Mouse (Mus musculus) neural tube, embryonic 15.5 days (tissue): ENCODE measurements at regions not wholly inside any gene's neighbourhood (a gene's known extent, or its start where the extent isn't known, plus 50 kb on each side); places are given as distances from the start of the nearest gene placed in this dataset.
A peak's percentile ranks its signal among the peaks of the same experiment; 100 is the strongest.

ENCODE experiments used
- ATAC-seq: fragments of 200-750 bp; cut with Nextera tagmentation; 2 replicates; pipeline ENCODE4 v1.8.0; 2017; ENCODE audit warnings: mild to moderate bottlenecking, moderate TSS enrichment, moderate library complexity; ENCODE audit not compliant: low FRiP score
- H3K27ac ChIP-seq: fragments of 300-500 bp; sonication (generic); replicated peaks from 2 replicates; pipeline ENCODE4 v1.5.1; 2015; ENCODE audit warnings: mild to moderate bottlenecking, inconsistent platforms
- H3K27me3 ChIP-seq: fragments of 300-500 bp; sonication (generic); replicated peaks from 2 replicates; pipeline ENCODE4 v1.6.1; 2015; ENCODE audit warnings: inconsistent platforms
- H3K36me3 ChIP-seq: fragments of 300-500 bp; sonication (generic); 2 replicates; pipeline ENCODE4 v1.6.1; 2015; ENCODE audit warnings: inconsistent platforms
- H3K4me1 ChIP-seq: fragments of 300-500 bp; sonication (generic); 2 replicates; pipeline ENCODE4 v1.6.1; 2015; ENCODE audit warnings: inconsistent platforms
- H3K4me2 ChIP-seq: fragments of 300-500 bp; sonication (generic); 2 replicates; pipeline ENCODE4 v1.6.1; 2015; ENCODE audit warnings: inconsistent platforms, mild to moderate bottlenecking, moderate library complexity
- H3K4me3 ChIP-seq: fragments of 300-500 bp; sonication (generic); replicated peaks from 2 replicates; pipeline ENCODE4 v1.5.1; 2015; ENCODE audit warnings: mild to moderate bottlenecking, inconsistent platforms
- H3K9ac ChIP-seq: fragments of 300-500 bp; sonication (generic); replicated peaks from 2 replicates; pipeline ENCODE4 v1.6.1; 2015; ENCODE audit warnings: mild to moderate bottlenecking, inconsistent platforms
- H3K9me3 ChIP-seq: fragments of 300-500 bp; sonication (generic); replicated peaks from 2 replicates; pipeline ENCODE4 v1.6.1; 2016; ENCODE audit warnings: inconsistent platforms
- WGBS: fragments of 180-500 bp; shearing (Covaris S2); methylation state at CpG from one replicate; pipeline ENCODE4 v1.1.7; 2015; ENCODE audit warnings: mixed read lengths; 5-methylcytosine and 5-hydroxymethylcytosine counted together

DNA sequence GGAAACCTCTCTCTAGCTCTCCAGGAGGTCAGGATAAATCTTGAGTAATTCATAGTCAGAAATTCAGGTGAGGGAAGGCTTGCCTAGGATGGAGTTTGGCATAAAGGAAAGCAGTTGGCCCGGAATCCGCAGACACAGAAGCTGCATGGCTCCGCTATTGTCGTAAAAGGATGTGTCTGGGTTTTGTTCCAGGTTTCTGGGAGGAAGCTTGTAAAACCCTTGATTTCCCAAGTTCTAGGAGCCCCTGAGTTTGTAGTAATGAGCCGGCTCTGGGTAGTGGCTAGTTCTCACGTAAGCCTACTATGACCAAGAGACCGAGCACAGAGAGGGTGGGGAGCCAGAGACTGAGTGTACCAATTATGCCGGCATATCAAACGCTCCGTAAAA, 52.7 kb upstream of the Gm21915 start:
- H3K9ac ChIP-seq = 0 out of 2 replicates have a peak overlapping the region, but pooled peaks have one; percentile 42
- H3K9me3 ChIP-seq = no peaks in the 10 kb centered on the region
- no peaks in the 10 kb centered on the region for H3K27me3 ChIP-seq
- WGBS = 15% methylated on average over 10 of the region's 10 CpGs
- H3K4me1 ChIP-seq = peaks cover 36% of the 10 kb centered on the region
- peak overlapping the region; percentile 82 for H3K27ac ChIP-seq
- peak overlapping the region; percentile 57 for H3K4me2 ChIP-seq
- H3K36me3 ChIP-seq = no peaks in the 10 kb centered on the region
- peak; percentile 13; the same call in 1 of the 2 replicates for ATAC-seq
- H3K4me3 ChIP-seq = peak overlapping the region; percentile 31; the same call in 1 of the 2 replicates

DNA sequence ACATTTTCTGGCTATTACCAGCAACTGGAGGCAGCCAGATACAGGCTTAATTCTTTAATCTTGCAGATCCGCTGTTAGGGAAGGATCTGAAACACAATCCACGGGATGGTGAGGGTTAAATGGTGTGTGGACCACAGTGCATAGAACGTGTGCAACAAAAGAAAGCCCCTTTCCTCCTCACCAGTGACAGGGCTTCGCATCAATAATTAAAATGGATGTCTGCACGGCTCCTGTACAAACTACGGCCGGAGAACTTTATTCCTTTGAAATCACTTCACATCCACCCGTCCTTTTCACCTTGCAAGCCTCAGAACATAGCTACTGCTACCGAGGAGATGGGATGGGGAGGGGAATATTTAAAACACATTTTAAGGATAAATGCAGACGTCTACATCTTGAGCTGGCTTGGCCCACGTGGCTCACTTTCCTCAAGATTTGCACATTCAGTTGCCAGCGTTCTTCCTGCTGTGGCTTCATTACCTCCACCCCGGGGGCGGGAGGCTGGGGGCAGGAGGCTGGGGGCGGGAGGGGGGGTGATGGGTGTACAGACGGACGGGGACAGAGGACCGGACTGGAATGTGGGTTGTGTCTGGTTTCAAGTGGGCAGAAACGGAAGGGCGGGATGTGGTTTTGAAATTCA, 53.3 kb upstream of the Gm21915 start:
- peak overlapping the region; percentile 42; the same call in 1 of the 2 replicates for H3K9ac ChIP-seq
- H3K27me3 ChIP-seq = no peaks in the 10 kb centered on the region
- H3K4me1 ChIP-seq = peaks cover 36% of the 10 kb centered on the region
- 1% methylated on average over 20 of the region's 20 CpGs for WGBS
- peak overlapping the region; percentile 82 for H3K27ac ChIP-seq
- peak; percentile 75 for ATAC-seq
- H3K4me2 ChIP-seq = peak overlapping the region; percentile 57
- H3K9me3 ChIP-seq = no peaks in the 10 kb centered on the region
- H3K36me3 ChIP-seq = no peaks in the 10 kb centered on the region
- H3K4me3 ChIP-seq = peak overlapping the region; percentile 31

DNA sequence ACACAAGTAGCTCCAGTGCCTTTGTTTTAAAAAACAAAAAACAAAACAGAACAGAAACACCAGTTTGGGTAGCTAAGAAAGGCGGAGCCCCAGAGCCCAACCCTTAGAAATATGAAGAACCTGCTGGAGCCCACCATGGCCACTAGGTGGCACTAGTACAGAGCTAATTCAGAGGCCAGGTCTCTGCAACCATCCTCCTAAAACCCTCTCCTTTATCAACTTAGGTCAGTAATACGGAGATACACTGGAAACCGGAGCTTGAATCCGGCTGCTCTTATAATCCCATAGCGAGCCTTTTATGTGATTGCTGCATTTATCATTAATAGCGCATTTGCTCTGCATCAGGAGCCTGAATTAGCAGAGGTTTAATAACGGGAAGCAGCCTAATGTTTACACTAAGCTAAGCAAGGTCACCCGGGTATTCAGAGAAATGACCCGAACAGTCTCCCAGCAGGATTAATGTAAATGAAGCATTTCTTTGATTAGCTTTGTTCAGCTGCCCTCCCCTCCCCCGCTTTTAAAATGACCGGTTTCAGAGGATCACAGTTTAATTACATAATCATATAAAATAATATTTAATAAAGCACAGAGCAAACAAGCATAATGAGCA, 53.9 kb upstream of the Gm21915 start:
- peak overlapping the region; percentile 31 for H3K4me3 ChIP-seq
- H3K27me3 ChIP-seq = no peaks in the 10 kb centered on the region
- H3K4me1 ChIP-seq = peaks cover 36% of the 10 kb centered on the region
- H3K9me3 ChIP-seq = no peaks in the 10 kb centered on the region
- H3K4me2 ChIP-seq = peak overlapping the region; percentile 57
- WGBS = 2% methylated on average over 11 of the region's 11 CpGs
- ATAC-seq = peak; percentile 86
- no peaks in the 10 kb centered on the region for H3K36me3 ChIP-seq
- peak overlapping the region; percentile 82 for H3K27ac ChIP-seq
- H3K9ac ChIP-seq = peak overlapping the region; percentile 42

GRCm38 (mm10) chr9:40615891-40616290, 54.5 kb upstream of the Gm21915 start:
- H3K9ac ChIP-seq = no peak overlapping the region
- WGBS = 25% methylated on average over 8 of the region's 8 CpGs
- H3K4me1 ChIP-seq = peaks cover 36% of the 10 kb centered on the region
- no peaks in the 10 kb centered on the region for H3K27me3 ChIP-seq
- ATAC-seq = peak; percentile 12; the same call in 1 of the 2 replicates
- peak overlapping the region; percentile 82 for H3K27ac ChIP-seq
- H3K4me2 ChIP-seq = peak overlapping the region; percentile 57
- H3K4me3 ChIP-seq = no peak overlapping the region
- no peaks in the 10 kb centered on the region for H3K36me3 ChIP-seq
- no peaks in the 10 kb centered on the region for H3K9me3 ChIP-seq

DNA sequence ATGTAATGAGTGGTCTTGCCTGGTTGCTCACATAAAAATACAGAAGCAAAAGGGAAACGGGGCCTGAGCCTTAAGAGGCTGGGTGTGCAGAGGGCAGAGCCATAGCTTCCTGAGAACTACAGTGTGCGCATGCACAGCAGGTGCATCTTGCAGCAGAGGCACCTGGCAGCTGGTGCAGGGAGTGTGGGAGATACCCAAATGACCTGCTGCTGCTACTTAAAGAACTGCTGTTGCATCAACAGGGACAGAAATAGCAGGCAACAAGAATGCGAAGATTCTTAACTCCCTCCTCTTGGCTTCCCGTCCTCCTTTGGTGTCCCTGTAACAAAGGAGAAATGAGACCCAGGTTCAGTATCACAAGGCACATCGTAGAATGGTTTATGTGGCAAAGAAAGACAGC, 56.3 kb upstream of the Gm21915 start:
- no peak overlapping the region for H3K9ac ChIP-seq
- WGBS = 49% methylated on average over 5 of the region's 5 CpGs

DNA sequence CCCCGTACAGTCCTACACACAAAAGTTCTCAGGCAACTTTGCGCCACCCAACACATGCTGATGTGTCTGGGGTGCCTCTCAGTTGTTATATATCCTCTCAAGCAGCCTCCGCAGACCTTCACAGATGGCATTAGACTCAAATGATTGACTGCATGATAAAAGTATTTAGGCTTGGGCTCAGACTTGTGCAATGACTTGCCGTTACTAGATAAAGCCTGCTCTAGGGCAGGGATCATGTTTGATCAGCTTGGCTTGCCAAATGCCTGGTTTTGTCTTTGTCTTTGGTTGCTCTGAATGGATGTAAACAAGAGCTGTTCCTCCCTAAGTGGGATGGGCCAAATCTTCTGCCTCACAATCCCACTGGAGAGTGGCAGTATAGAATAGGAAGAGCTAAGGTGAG, 57.2 kb upstream of the Gm21915 start:
- Histone ChIP-seq H3K4me2 (no peak overlapping the region), H3K27me3 (no peaks in the 10 kb centered on the region), H3K4me1 (peaks cover 36% of the 10 kb centered on the region), H3K4me3 (no peak overlapping the region), H3K9ac (no peak overlapping the region), H3K9me3 (no peaks in the 10 kb centered on the region), H3K27ac (no peak overlapping the region), H3K36me3 (no peaks in the 10 kb centered on the region)
- ATAC-seq = no peak
- whole genome bisulfite sequencing = 85% methylated on average over 4 of the region's 4 CpGs

More for the DNA sequence above, 56.3 kb upstream of the Gm21915 start:
- H3K4me3 ChIP-seq = no peak overlapping the region
- H3K9me3 ChIP-seq = no peaks in the 10 kb centered on the region
- peaks cover 36% of the 10 kb centered on the region for H3K4me1 ChIP-seq
- no peak overlapping the region for H3K4me2 ChIP-seq
- H3K36me3 ChIP-seq = no peaks in the 10 kb centered on the region
- H3K27me3 ChIP-seq = no peaks in the 10 kb centered on the region
- no peak for ATAC-seq
- H3K27ac ChIP-seq = peak overlapping the region; percentile 45; the same call in 1 of the 2 replicates

- no peak overlapping the region for H3K9ac ChIP-seq
- ATAC-seq = no peak
Measured at GRCm38 (mm10) chr9:40612755-40613154, 57.7 kb upstream of the Gm21915 start.

GRCm38 (mm10) chr9:40612312-40612711, 58.1 kb upstream of the Gm21915 start:
- no peaks in the 10 kb centered on the region for H3K27me3 ChIP-seq
- no peak for ATAC-seq
- WGBS = 88% methylated on average over 4 of the region's 4 CpGs
- H3K4me1 ChIP-seq = peaks cover 28% of the 10 kb centered on the region
- H3K27ac ChIP-seq = no peak overlapping the region
- no peak overlapping the region for H3K4me2 ChIP-seq
- no peaks in the 10 kb centered on the region for H3K36me3 ChIP-seq
- H3K9me3 ChIP-seq = no peaks in the 10 kb centered on the region
- H3K4me3 ChIP-seq = no peak overlapping the region
- no peak overlapping the region for H3K9ac ChIP-seq

More at GRCm38 (mm10) chr9:40612755-40613154, 57.7 kb upstream of the Gm21915 start:
- 86% methylated on average over 1 of the region's 1 CpGs for WGBS
- Histone ChIP-seq H3K36me3 (no peaks in the 10 kb centered on the region), H3K27ac (no peak overlapping the region), H3K9me3 (no peaks in the 10 kb centered on the region), H3K4me3 (no peak overlapping the region), H3K4me2 (no peak overlapping the region), H3K27me3 (no peaks in the 10 kb centered on the region), H3K4me1 (peaks cover 33% of the 10 kb centered on the region)

DNA sequence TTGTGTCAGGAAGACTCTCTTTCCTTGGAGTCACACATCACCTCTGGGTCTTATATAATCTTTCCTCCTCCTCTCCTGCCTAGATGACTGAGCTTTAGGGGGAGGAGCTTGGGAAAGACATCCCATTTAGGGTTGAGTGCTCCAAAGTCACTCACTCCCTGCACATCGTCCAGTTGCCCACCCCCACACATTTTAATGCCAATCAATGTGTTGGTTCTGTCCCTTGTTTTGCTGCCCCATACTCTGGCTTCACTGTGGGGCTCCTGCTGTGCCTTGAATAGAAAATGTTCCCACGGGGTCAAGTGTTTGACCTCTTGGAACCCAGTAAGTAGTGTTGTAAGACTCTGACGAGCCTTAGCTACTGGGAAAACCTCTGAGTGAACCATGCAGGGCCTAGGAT, 58.8 kb upstream of the Gm21915 start:
- H3K27me3 ChIP-seq = no peaks in the 10 kb centered on the region
- WGBS = 42% methylated on average over 3 of the region's 3 CpGs
- H3K4me3 ChIP-seq = no peak overlapping the region
- H3K4me1 ChIP-seq = peaks cover 22% of the 10 kb centered on the region
- H3K36me3 ChIP-seq = no peaks in the 10 kb centered on the region
- no peak overlapping the region for H3K4me2 ChIP-seq
- no peak overlapping the region for H3K27ac ChIP-seq
- no peak for ATAC-seq
- no peak overlapping the region for H3K9ac ChIP-seq
- H3K9me3 ChIP-seq = no peaks in the 10 kb centered on the region

GRCm38 (mm10) chr9:40608596-40608995, 61.8 kb upstream of the Gm21915 start:
- no peak overlapping the region for H3K4me2 ChIP-seq
- WGBS = 81% methylated on average over 14 of the region's 14 CpGs
- no peak overlapping the region for H3K9ac ChIP-seq
- no peak for ATAC-seq
- H3K9me3 ChIP-seq = no peaks in the 10 kb centered on the region
- H3K27ac ChIP-seq = no peak overlapping the region
- no peaks in the 10 kb centered on the region for H3K27me3 ChIP-seq
- no peak overlapping the region for H3K4me3 ChIP-seq
- no peaks in the 10 kb centered on the region for H3K4me1 ChIP-seq
- no peaks in the 10 kb centered on the region for H3K36me3 ChIP-seq

- 89% methylated on average over 18 of the region's 18 CpGs for WGBS
- Histone ChIP-seq H3K36me3 (no peaks in the 10 kb centered on the region), H3K27me3 (no peaks in the 10 kb centered on the region), H3K4me1 (no peaks in the 10 kb centered on the region), H3K27ac (no peak overlapping the region), H3K4me2 (no peak overlapping the region), H3K9ac (no peak overlapping the region), H3K9me3 (no peaks in the 10 kb centered on the region), H3K4me3 (no peak overlapping the region)
- ATAC-seq = no peak
Measured at GRCm38 (mm10) chr9:40607941-40608340, 62.5 kb upstream of the Gm21915 start.

- Histone ChIP-seq H3K4me1 (no peaks in the 10 kb centered on the region), H3K27ac (no peak overlapping the region), H3K27me3 (no peaks in the 10 kb centered on the region), H3K9ac (no peak overlapping the region), H3K4me2 (no peak overlapping the region), H3K36me3 (no peaks in the 10 kb centered on the region), H3K9me3 (no peaks in the 10 kb centered on the region), H3K4me3 (no peak overlapping the region)
- 73% methylated on average over 1 of the region's 1 CpGs for WGBS
- no peak for ATAC-seq
Measured at GRCm38 (mm10) chr9:40603521-40603920, 66.9 kb upstream of the Gm21915 start.
